Mouse (Mus musculus) layer of hippocampus, postnatal 25 days (tissue): ENCODE data around the gene Vmn1r20. TPM values are rescaled to one million over a fixed set of nuclear protein-coding genes. Genes with fewer than 3 reads are reported as not detected.
"Not testable (repeated sequence)": the region's sequence is repeated elsewhere in the genome, so short reads cannot be mapped to it uniquely, and the experiment has no call there.

Source experiments
- DNase-seq, 2 experiments: peaks; one replicate each; pipeline ENCODE4 v3.0.0; 2022; ENCODE audit warnings: mixed read lengths in 2 of 2, low spot score in 1 of 2; ENCODE audit errors: extremely low spot score in 1 of 2
- total RNA-seq, 2 experiments: library from RNA; stranded (reverse); gene quantifications; 2 replicates each; pipeline ENCODE4 v1.2.3; 2021

Vmn1r20 gene
- not detected for total RNA-seq

DNA sequence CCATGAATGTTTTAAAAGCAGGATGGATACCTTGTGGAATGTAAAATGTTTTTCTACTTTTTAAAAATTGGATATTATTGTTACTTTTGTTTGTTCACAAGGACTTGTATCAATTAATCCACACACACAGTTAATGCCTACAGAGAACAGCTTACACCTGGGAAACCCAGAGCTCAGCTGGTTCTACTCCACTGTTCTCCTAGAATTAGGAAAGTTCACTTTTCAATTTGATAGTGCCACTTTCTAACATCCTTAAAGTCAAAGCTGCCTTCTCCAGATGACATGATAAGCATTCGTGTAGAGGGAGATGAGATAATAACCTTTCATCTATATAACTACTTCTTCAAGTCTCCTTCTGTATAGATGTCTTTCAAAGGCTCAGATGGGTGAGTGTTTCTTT is at the start of gene Vmn1r20:
Gene Vmn1r20, plus strand, starts transcription at position 301 of the 400 bp plus-strand sequence.
- DNase-seq: no peak

GRCm38 (mm10) chr6:57395683-57396082 is 33.0 kb upstream of the Vmn1r20 start, which contains the start of gene Vmn1r18:
TSS of gene Vmn1r18 (minus strand) at chr6:57395783.
- no peak for DNase-seq

GRCm38 (mm10) chr6:57403480-57403879 is 25.2 kb upstream of the Vmn1r20 start, which contains the start of gene Vmn1r19:
TSS of gene Vmn1r19 (plus strand) at chr6:57403780.
- DNase-seq: not testable (repeated sequence)

- DNase-seq: no peak
These were observed 2.5 kb downstream of the Vmn1r20 start for GRCm38 (mm10) chr6:57431196-57431595.

DNA sequence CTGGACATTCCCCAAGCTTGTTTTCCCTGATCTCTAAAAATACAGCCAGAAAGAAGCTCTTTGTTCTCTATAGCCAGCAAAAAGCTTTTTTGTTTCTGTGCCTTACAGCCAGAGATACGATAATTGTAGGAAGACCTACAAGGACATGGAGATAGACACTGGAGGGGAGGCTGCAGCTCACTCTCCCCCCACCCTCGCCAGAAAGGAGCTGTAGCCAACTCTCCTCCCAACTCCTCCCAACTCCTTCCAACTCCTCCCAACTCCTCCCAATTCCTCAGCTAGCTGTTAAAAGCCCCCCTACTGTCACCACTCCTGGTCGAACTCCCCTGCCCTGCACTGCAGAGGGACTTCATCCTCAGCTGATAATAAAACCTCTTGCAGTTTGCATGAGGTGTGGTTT is 39.4 kb downstream of the Vmn1r20 start:
- not testable (repeated sequence) for DNase-seq

Other genes with a start within 250 kb of the Vmn1r20 start
- not detected for gene Vmn1r13, start 225.6 kb upstream of the Vmn1r20 start, total RNA-seq
- gene Vmn1r14, start 197.2 kb upstream of the Vmn1r20 start, total RNA-seq: not detected
- not detected for gene Vmn1r15, start 171.0 kb upstream of the Vmn1r20 start, total RNA-seq
- gene Vmn1r16, start 99.4 kb upstream of the Vmn1r20 start, total RNA-seq: not detected
- gene Vmn1r17, start 65.2 kb upstream of the Vmn1r20 start, total RNA-seq: not detected
- gene Vmn1r18, start 33.1 kb upstream of the Vmn1r20 start, total RNA-seq: under 1 TPM in 1 of 2 experiments, not detected in 1; 0.05 TPM
- not detected for gene Vmn1r19, start 25.1 kb upstream of the Vmn1r20 start, total RNA-seq
- gene Ppm1k, start 106.5 kb downstream of the Vmn1r20 start, total RNA-seq: 10 to 100 TPM; 65.7 to 69.1 TPM
- 1 to 10 TPM; 4.2 to 4.3 TPM for gene Herc6, start 152.1 kb downstream of the Vmn1r20 start, total RNA-seq